Mouse (Mus musculus) CH12.LX (cell line): ENCODE data around the gene Fbxo47. TPM values are rescaled to one million over a fixed set of nuclear protein-coding genes. Genes with fewer than 3 reads are reported as not detected.

Source experiments
- DNase-seq: peaks from one replicate; pipeline ENCODE4 v3.0.0-alpha.2; 2013; ENCODE audit errors: extremely low read depth
- H3K27ac ChIP-seq: 2 replicates; pipeline ENCODE4 v1.5.1; 2012; ENCODE audit warnings: low read depth, mild to moderate bottlenecking, control low read depth, moderate library complexity; ENCODE audit not compliant: insufficient read depth
- H3K27me3 ChIP-seq: replicated peaks from 2 replicates; pipeline ENCODE3; 2012; ENCODE audit warnings: inconsistent platforms
- H3K36me3 ChIP-seq, 2 experiments: replicated peaks in 1 of 2; 2 replicates each; pipeline versions ENCODE3 to v1.6.1; 2012; ENCODE audit warnings: inconsistent platforms in 1 of 2, low read length in 1 of 2, mild to moderate bottlenecking in 1 of 2, mixed read lengths in 1 of 2, moderate library complexity in 1 of 2; ENCODE audit not compliant: control insufficient read depth in 1 of 2, insufficient read depth in 1 of 2
- H3K4me1 ChIP-seq, 2 experiments: 2 replicates each; pipeline ENCODE4 v1.6.1; 2012; ENCODE audit warnings: inconsistent platforms in 1 of 2, moderate library complexity in 1 of 2; ENCODE audit not compliant: insufficient read depth in 2 of 2, control insufficient read depth in 1 of 2
- H3K4me2 ChIP-seq: 2 replicates; pipeline ENCODE4 v1.6.1; 2012; ENCODE audit warnings: low read depth, mild to moderate bottlenecking, control low read depth; ENCODE audit not compliant: poor library complexity, insufficient read depth, severe bottlenecking
- H3K4me3 ChIP-seq, 3 experiments: fragments of 150-350 bp in 1 of 3; sonication (generic) in 1 of 3; replicated peaks in 1 of 3; 2 replicates each; pipeline versions ENCODE3 to v1.5.1; 2011 to 2012; ENCODE audit warnings: low read depth in 2 of 3, low read length in 2 of 3, mild to moderate bottlenecking in 2 of 3, moderate library complexity in 2 of 3, control low read depth in 1 of 3, improper control_type of control experiment in 1 of 3, inconsistent platforms in 1 of 3, mixed read lengths in 1 of 3; ENCODE audit not compliant: poor library complexity in 1 of 3
- H3K79me2 ChIP-seq: replicated peaks from 2 replicates; pipeline ENCODE4 v1.6.1; 2012; ENCODE audit warnings: mild to moderate bottlenecking, moderate library complexity; ENCODE audit not compliant: control insufficient read depth, poor library complexity, insufficient read depth, severe bottlenecking; ENCODE audit errors: extremely low read depth
- H3K9ac ChIP-seq: 2 replicates; pipeline ENCODE4 v1.6.1; 2012; ENCODE audit warnings: low read depth, mild to moderate bottlenecking, control low read depth, moderate library complexity; ENCODE audit not compliant: insufficient read depth
- H3K9me3 ChIP-seq: replicated peaks from 2 replicates; pipeline ENCODE3; 2012; ENCODE audit warnings: low read length, inconsistent platforms, mixed read lengths
- BHLHE40 ChIP-seq: IDR thresholded peaks from 2 replicates; pipeline ENCODE4 v1.6.1; 2011; ENCODE audit warnings: mild to moderate bottlenecking, low read depth, low read length, improper control_type of control experiment
- CHD1 ChIP-seq: IDR thresholded peaks from 2 replicates; pipeline ENCODE4 v1.6.1; 2012; ENCODE audit warnings: low read depth, low read length, improper control_type of control experiment, inconsistent platforms
- CHD2 ChIP-seq: IDR thresholded peaks from 2 replicates; pipeline ENCODE4 v1.6.1; 2011; ENCODE audit warnings: low read length, improper control_type of control experiment
- E2F4 ChIP-seq: IDR thresholded peaks from 2 replicates; pipeline ENCODE4 v1.6.1; 2011; ENCODE audit warnings: low read depth, low read length, improper control_type of control experiment; ENCODE audit not compliant: insufficient replicate concordance
- EP300 ChIP-seq: IDR thresholded peaks from 2 replicates; pipeline ENCODE4 v1.6.1; 2011; ENCODE audit warnings: low read length, improper control_type of control experiment
- GABPA ChIP-seq: IDR thresholded peaks from 2 replicates; pipeline ENCODE4 v1.6.1; 2012; ENCODE audit warnings: low read depth, low read length, improper control_type of control experiment, inconsistent platforms; ENCODE audit not compliant: insufficient replicate concordance
- IRF4 ChIP-seq: IDR thresholded peaks from 2 replicates; pipeline ENCODE4 v1.6.1; 2014; ENCODE audit warnings: low read depth, mild to moderate bottlenecking, inconsistent platforms, low read length, improper control_type of control experiment
- JUN ChIP-seq: IDR thresholded peaks from 2 replicates; pipeline ENCODE4 v1.6.1; 2011; ENCODE audit warnings: low read depth, mild to moderate bottlenecking, low read length, improper control_type of control experiment, moderate library complexity; ENCODE audit not compliant: insufficient read depth
- JUND ChIP-seq: conservative IDR thresholded peaks from 2 replicates; pipeline ENCODE4 v1.6.1; 2011; ENCODE audit warnings: low read depth, low read length, improper control_type of control experiment
- MAFK ChIP-seq: IDR thresholded peaks from 2 replicates; pipeline ENCODE4 v1.6.1; 2011; ENCODE audit warnings: low read length, improper control_type of control experiment; ENCODE audit not compliant: insufficient replicate concordance
- MAX ChIP-seq: IDR thresholded peaks from 2 replicates; pipeline ENCODE4 v1.6.1; 2011; ENCODE audit warnings: low read length, improper control_type of control experiment
- MAZ ChIP-seq: IDR thresholded peaks from 2 replicates; pipeline ENCODE4 v1.6.1; 2012; ENCODE audit warnings: low read depth, mild to moderate bottlenecking, inconsistent platforms, low read length, improper control_type of control experiment, moderate library complexity
- MYC ChIP-seq: IDR thresholded peaks from 2 replicates; pipeline ENCODE4 v1.6.1; 2011; ENCODE audit warnings: low read depth, mild to moderate bottlenecking, improper control_type of control experiment, low read length
- NELFE ChIP-seq: IDR thresholded peaks from 2 replicates; pipeline ENCODE4 v1.6.1; 2011; ENCODE audit warnings: low read depth, low read length, improper control_type of control experiment
- POLR2AphosphoS2 ChIP-seq: IDR thresholded peaks from 2 replicates; pipeline ENCODE4 v1.6.1; 2011; ENCODE audit warnings: low read depth, low read length, improper control_type of control experiment
- SIN3A ChIP-seq: IDR thresholded peaks from 2 replicates; pipeline ENCODE4 v1.6.1; 2012; ENCODE audit warnings: low read length, improper control_type of control experiment, inconsistent platforms
- TBP ChIP-seq: conservative IDR thresholded peaks from 2 replicates; pipeline ENCODE4 v1.6.1; 2011; ENCODE audit warnings: low read depth, low read length, improper control_type of control experiment
- TCF12 ChIP-seq: IDR thresholded peaks from 2 replicates; pipeline ENCODE4 v1.6.1; 2014; ENCODE audit warnings: low read depth, mild to moderate bottlenecking, inconsistent platforms, low read length, improper control_type of control experiment
- ZC3H11A ChIP-seq: IDR thresholded peaks from 2 replicates; pipeline ENCODE4 v1.6.1; 2012; ENCODE audit warnings: low read depth, mild to moderate bottlenecking, inconsistent platforms, low read length, improper control_type of control experiment
- dilution Hi-C: fragments of 300-500 bp; cut with MboI; formaldehyde crosslinking; loops from 2 replicates; pipeline ENCODE4 v1.14.3; 2020; ENCODE audit warnings: low sequenced_read_pairs; ENCODE audit not compliant: extremely low pct_unique_long_range_greater_than_20kb, extremely low pct_ligation_motif_present
- in situ Hi-C: fragments of 300-500 bp; cut with MboI; formaldehyde crosslinking; loops from 3 replicates; pipeline ENCODE4 v1.14.3; 2019; ENCODE audit warnings: low sequenced_read_pairs, low pct_ligation_motif_present, low pct_unique_long_range_greater_than_20kb, mixed read lengths
- polyA plus RNA-seq: library from polyadenylated mRNA; unstranded; fragments of >175 nt; gene quantifications from 2 replicates; pipeline ENCODE4 v1.2.1, GENCODE M21; 2012; ENCODE audit warnings: low read depth; ENCODE audit not compliant: insufficient read length
- total RNA-seq, 2 experiments: library from RNA; depleted of rRNA; stranded (reverse); fragments of 300-350 nt in 1 of 2; fragments of >200 nt in 1 of 2; gene quantifications; 2 replicates each; pipeline ENCODE4 v1.2.3; 2012 to 2014

Fbxo47 gene
- total and polyA plus RNA-seq, 3 experiments: 1.1 to 3.0 (median 2.0) TPM

GRCm38 (mm10) chr11:97806613-97806964 lies 77.4 kb downstream of the Fbxo47 start:
- Histone ChIP-seq H3K79me2 (no peaks in the 10 kb centered on the region), H3K36me3 (peaks cover 5 to 53% of the 10 kb centered on the region in 2 experiments), H3K4me2 (no peak overlapping the region), H3K27ac (no peak overlapping the region), H3K4me3 (no peak overlapping the region), H3K9ac (no peak overlapping the region), H3K9me3 (no peaks in the 10 kb centered on the region), H3K4me1 (peaks cover 33 to 76% of the 10 kb centered on the region in 2 experiments), H3K27me3 (no peaks in the 10 kb centered on the region)
- in situ Hi-C loops: no loop called here
- DNase-seq: no peak
- TF ChIP-seq JUND (no peak), CHD2 (no peak), NELFE (no peak), BHLHE40 (no peak), MYC (no peak)
- dilution Hi-C loops: no loop called here

- TF ChIP-seq ZC3H11A: no peak
- TF ChIP-seq TCF12: no peak
- TF ChIP-seq JUN: no peak
- no peak for TF ChIP-seq MAZ
- no peak for TF ChIP-seq NELFE
- no peak for TF ChIP-seq E2F4
- TF ChIP-seq CHD1: no peak
- TF ChIP-seq TBP: no peak
- TF ChIP-seq SIN3A: no peak
- no peak for TF ChIP-seq POLR2AphosphoS2
- no peak for TF ChIP-seq GABPA
- TF ChIP-seq IRF4: no peak
- TF ChIP-seq MAFK: no peak
- TF ChIP-seq MAX: no peak
- no peak for TF ChIP-seq EP300
- H3K4me1 ChIP-seq: peaks cover 37 to 80% of the 10 kb centered on the region in 2 experiments
- dilution Hi-C loops: no loop called here
Observed at GRCm38 (mm10) chr11:97805662-97806612, 78.0 kb downstream of the Fbxo47 start.

More at GRCm38 (mm10) chr11:97805662-97806612, 78.0 kb downstream of the Fbxo47 start:
- H3K27me3 ChIP-seq: no peaks in the 10 kb centered on the region
- no peak overlapping the region for H3K27ac ChIP-seq
- H3K36me3 ChIP-seq: peaks cover 5 to 48% of the 10 kb centered on the region in 2 experiments
- H3K9ac ChIP-seq: no peak overlapping the region
- H3K79me2 ChIP-seq: no peaks in the 10 kb centered on the region
- no peak overlapping the region for H3K4me2 ChIP-seq
- no peaks in the 10 kb centered on the region for H3K9me3 ChIP-seq
- in situ Hi-C loops: no loop called here
- no peak overlapping the region for H3K4me3 ChIP-seq
- DNase-seq: no peak
